Mouse (Mus musculus): ENCODE results near the gene Vwa8. TPM values are rescaled to one million over a fixed set of nuclear protein-coding genes. Genes with fewer than 3 reads are reported as not detected.

Gene Vwa8
- polyA plus RNA-seq, 1 experiment: 8.7 TPM

- TF ChIP-seq CTCF (IDR thresholded peaks at IDR 0.05; ENCODE audit: borderline replicate concordance, control insufficient read depth, extremely low read depth, insufficient read depth, low read length, poor library complexity): no peak
- no peak for TF ChIP-seq POLR2A (IDR thresholded peaks at IDR 0.05; ENCODE audit: control insufficient read depth, extremely low read depth, insufficient read depth, low read length, poor library complexity)
- WGBS: 93% methylated on average over 7 of the region's 7 CpGs
Observed at GRCm38 (mm10) chr14:79021725-79022124, 172.9 kb downstream of the Vwa8 start.

GRCm38 (mm10) chr14:79028996-79029575 lies 180.2 kb downstream of the Vwa8 start:
- TF ChIP-seq POLR2A (IDR thresholded peaks at IDR 0.05; ENCODE audit: control insufficient read depth, extremely low read depth, insufficient read depth, low read length, poor library complexity): no peak
- TF ChIP-seq CTCF (IDR thresholded peaks at IDR 0.05; ENCODE audit: borderline replicate concordance, control insufficient read depth, extremely low read depth, insufficient read depth, low read length, poor library complexity): no peak
- Histone ChIP-seq H3K4me3 (ENCODE audit: control insufficient read depth, insufficient read depth, low read length) (no peak overlapping the region), H3K4me1 (replicated peaks; ENCODE audit: control insufficient read depth, insufficient read depth, low read length) (no peaks in the 10 kb centered on the region), H3K36me3 (ENCODE audit: control insufficient read depth, insufficient read depth, low read length) (no peaks in the 10 kb centered on the region), H3K27ac (ENCODE audit: control insufficient read depth, insufficient read depth, low read length) (no peak overlapping the region), H3K27me3 (ENCODE audit: control insufficient read depth, insufficient read depth, low read length) (no peaks in the 10 kb centered on the region)
- 97% methylated on average over 3 of the region's 3 CpGs for WGBS
- DNase-seq: no peak

More at GRCm38 (mm10) chr14:79021725-79022124, 172.9 kb downstream of the Vwa8 start:
- Histone ChIP-seq H3K36me3 (ENCODE audit: control insufficient read depth, insufficient read depth, low read length) (no peaks in the 10 kb centered on the region), H3K4me1 (replicated peaks; ENCODE audit: control insufficient read depth, insufficient read depth, low read length) (no peaks in the 10 kb centered on the region), H3K27ac (ENCODE audit: control insufficient read depth, insufficient read depth, low read length) (no peak overlapping the region), H3K4me3 (ENCODE audit: control insufficient read depth, insufficient read depth, low read length) (no peak overlapping the region), H3K27me3 (ENCODE audit: control insufficient read depth, insufficient read depth, low read length) (no peaks in the 10 kb centered on the region)
- no peak for DNase-seq

GRCm38 (mm10) chr14:79030715-79031114 lies 181.9 kb downstream of the Vwa8 start:
- H3K36me3 ChIP-seq (ENCODE audit: control insufficient read depth, insufficient read depth, low read length): no peaks in the 10 kb centered on the region
- H3K4me1 ChIP-seq (replicated peaks; ENCODE audit: control insufficient read depth, insufficient read depth, low read length): no peaks in the 10 kb centered on the region
- no peak overlapping the region for H3K4me3 ChIP-seq (ENCODE audit: control insufficient read depth, insufficient read depth, low read length)
- no peaks in the 10 kb centered on the region for H3K27me3 ChIP-seq (ENCODE audit: control insufficient read depth, insufficient read depth, low read length)
- 94% methylated on average over 3 of the region's 3 CpGs for WGBS
- DNase-seq: peak; percentile 16
- TF ChIP-seq POLR2A (IDR thresholded peaks at IDR 0.05; ENCODE audit: control insufficient read depth, extremely low read depth, insufficient read depth, low read length, poor library complexity) (no peak), CTCF (IDR thresholded peaks at IDR 0.05; ENCODE audit: borderline replicate concordance, control insufficient read depth, extremely low read depth, insufficient read depth, low read length, poor library complexity) (no peak)
- H3K27ac ChIP-seq (ENCODE audit: control insufficient read depth, insufficient read depth, low read length): no peak overlapping the region

- Histone ChIP-seq H3K36me3 (ENCODE audit: control insufficient read depth, insufficient read depth, low read length) (no peaks in the 10 kb centered on the region), H3K4me3 (ENCODE audit: control insufficient read depth, insufficient read depth, low read length) (no peak overlapping the region), H3K27me3 (ENCODE audit: control insufficient read depth, insufficient read depth, low read length) (no peaks in the 10 kb centered on the region), H3K27ac (ENCODE audit: control insufficient read depth, insufficient read depth, low read length) (no peak overlapping the region), H3K4me1 (replicated peaks; ENCODE audit: control insufficient read depth, insufficient read depth, low read length) (no peaks in the 10 kb centered on the region)
- TF ChIP-seq POLR2A (IDR thresholded peaks at IDR 0.05; ENCODE audit: control insufficient read depth, extremely low read depth, insufficient read depth, low read length, poor library complexity) (no peak), CTCF (IDR thresholded peaks at IDR 0.05; ENCODE audit: borderline replicate concordance, control insufficient read depth, extremely low read depth, insufficient read depth, low read length, poor library complexity) (no peak)
- DNase-seq: no peak
- WGBS: 97% methylated on average over 8 of the region's 8 CpGs
Observed at GRCm38 (mm10) chr14:79031230-79031740, 182.4 kb downstream of the Vwa8 start.

GRCm38 (mm10) chr14:79033396-79033795 lies 184.5 kb downstream of the Vwa8 start:
- Histone ChIP-seq H3K27ac (ENCODE audit: control insufficient read depth, insufficient read depth, low read length) (no peak overlapping the region), H3K4me1 (replicated peaks; ENCODE audit: control insufficient read depth, insufficient read depth, low read length) (no peaks in the 10 kb centered on the region), H3K4me3 (ENCODE audit: control insufficient read depth, insufficient read depth, low read length) (no peak overlapping the region), H3K27me3 (ENCODE audit: control insufficient read depth, insufficient read depth, low read length) (no peaks in the 10 kb centered on the region), H3K36me3 (ENCODE audit: control insufficient read depth, insufficient read depth, low read length) (no peaks in the 10 kb centered on the region)
- no peak for DNase-seq
- TF ChIP-seq POLR2A (IDR thresholded peaks at IDR 0.05; ENCODE audit: control insufficient read depth, extremely low read depth, insufficient read depth, low read length, poor library complexity) (no peak), CTCF (IDR thresholded peaks at IDR 0.05; ENCODE audit: borderline replicate concordance, control insufficient read depth, extremely low read depth, insufficient read depth, low read length, poor library complexity) (no peak)
- 92% methylated on average over 6 of the region's 6 CpGs for WGBS

GRCm38 (mm10) chr14:79034511-79034913 lies 185.7 kb downstream of the Vwa8 start:
- WGBS: 54% methylated on average over 9 of the region's 9 CpGs
- H3K4me1 ChIP-seq (replicated peaks; ENCODE audit: control insufficient read depth, insufficient read depth, low read length): no peaks in the 10 kb centered on the region
- no peak for TF ChIP-seq POLR2A (IDR thresholded peaks at IDR 0.05; ENCODE audit: control insufficient read depth, extremely low read depth, insufficient read depth, low read length, poor library complexity)
- TF ChIP-seq CTCF (IDR thresholded peaks at IDR 0.05; ENCODE audit: borderline replicate concordance, control insufficient read depth, extremely low read depth, insufficient read depth, low read length, poor library complexity): no peak
- H3K27me3 ChIP-seq (ENCODE audit: control insufficient read depth, insufficient read depth, low read length): no peaks in the 10 kb centered on the region
- no peak overlapping the region for H3K4me3 ChIP-seq (ENCODE audit: control insufficient read depth, insufficient read depth, low read length)
- no peak overlapping the region for H3K27ac ChIP-seq (ENCODE audit: control insufficient read depth, insufficient read depth, low read length)
- no peak for DNase-seq
- no peaks in the 10 kb centered on the region for H3K36me3 ChIP-seq (ENCODE audit: control insufficient read depth, insufficient read depth, low read length)
